Mouse (Mus musculus) stomach, postnatal 0 days (tissue): Measurements from ENCODE around the gene Rasgef1b.

ENCODE experiments used
- CTCF ChIP-seq: IDR thresholded peaks from 2 replicates; pipeline ENCODE4 v1.5.1; 2016; ENCODE audit warnings: antibody characterized with exemption, low read depth, mild to moderate bottlenecking, moderate library complexity
- EP300 ChIP-seq: optimal IDR thresholded peaks from 2 replicates; pipeline ENCODE3; 2016; ENCODE audit warnings: antibody characterized with exemption

DNA sequence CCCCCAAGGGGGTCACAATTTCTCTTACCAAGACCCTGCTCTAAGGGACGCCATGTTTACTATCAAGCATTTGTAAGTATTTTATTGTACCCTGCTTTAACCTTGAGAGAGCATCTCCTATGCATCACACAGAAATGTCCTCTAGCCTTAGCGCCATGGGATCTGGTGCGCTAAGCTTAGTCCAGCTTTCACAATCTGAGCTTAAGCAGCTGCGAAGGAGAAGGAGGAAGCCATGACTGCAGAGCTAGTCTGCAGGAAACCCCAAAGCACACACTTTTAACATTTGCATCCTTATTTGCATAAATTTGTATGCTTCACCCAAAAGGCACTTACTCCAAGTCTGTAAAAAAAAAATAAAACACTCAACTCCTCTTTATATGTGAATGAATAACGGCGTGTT is 354.4 kb downstream of the Rasgef1b start:
- TF ChIP-seq CTCF = no peak
- TF ChIP-seq EP300 = no peak
